Mouse (Mus musculus): ENCODE data around the gene Trappc6a.

Gene Trappc6a

GRCm38 (mm10) chr7:19561765-19562642, 53.8 kb downstream of the Trappc6a start:
- DNase-seq: peak; percentile 94

- DNase-seq: peak; percentile 68
Observed at GRCm38 (mm10) chr7:19562643-19563410, 54.6 kb downstream of the Trappc6a start, which contains the start of gene Ppp1r37. Ppp1r37 (minus strand) TSS chr7:19563076.

GRCm38 (mm10) chr7:19563884-19564283, 55.7 kb downstream of the Trappc6a start:
- no peak for DNase-seq

GRCm38 (mm10) chr7:19564455-19564854, 56.3 kb downstream of the Trappc6a start:
- DNase-seq: peak; percentile 42

All from lung, postnatal 10 days (tissue).